Mouse (Mus musculus): ENCODE measurements around the gene Cldn12. TPM values are rescaled to one million over a fixed set of nuclear protein-coding genes. Genes with fewer than 3 reads are reported as not detected.

Cldn12 gene
- total and polyA plus RNA-seq, 2 experiments from 2014 or later: 12.0 to 17.7 TPM

DNA sequence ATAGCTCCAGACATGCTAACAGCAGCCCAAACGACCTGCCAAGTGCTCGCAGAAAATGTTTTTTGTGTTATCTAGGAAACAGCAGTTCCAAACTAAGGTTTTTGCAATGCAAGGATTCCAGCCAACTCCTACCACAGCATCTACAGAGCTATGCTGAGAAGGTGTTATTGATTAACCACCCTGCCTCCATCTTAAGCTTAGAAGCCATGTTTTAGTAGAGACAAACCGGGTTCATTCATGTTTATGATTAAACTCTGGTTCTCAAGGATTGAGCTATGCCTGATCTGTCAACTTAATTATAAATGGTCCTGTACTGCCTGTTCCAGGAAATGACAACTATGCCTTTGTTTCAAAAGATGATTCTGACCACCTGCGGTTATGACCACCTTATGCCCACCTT, 38.6 kb downstream of the Cldn12 start:
- Histone ChIP-seq H3K4me1 (ENCODE audit: insufficient read depth, low read length) (no peaks in the 10 kb centered on the region), H3K27ac (no peak overlapping the region), H3K9me3 (ENCODE audit: low read length) (no peaks in the 10 kb centered on the region), H3K4me3 (ENCODE audit: low read length) (no peak overlapping the region), H3K27me3 (ENCODE audit: insufficient read depth, low read length) (no peaks in the 10 kb centered on the region), H3K9ac (replicated peaks; ENCODE audit: low read length) (no peak overlapping the region), H3K36me3 (ENCODE audit: insufficient read depth, low read length) (no peaks in the 10 kb centered on the region), H3K4me2 (ENCODE audit: low read depth, low read length) (no peak overlapping the region)
- DNase-seq (ENCODE audit: low spot score): no peak
- no peak for TF ChIP-seq CTCF (IDR thresholded peaks at IDR 0.05; ENCODE audit: low read depth)
- ATAC-seq: no peak
- WGBS: 88% methylated on average over 4 of the region's 4 CpGs

DNA sequence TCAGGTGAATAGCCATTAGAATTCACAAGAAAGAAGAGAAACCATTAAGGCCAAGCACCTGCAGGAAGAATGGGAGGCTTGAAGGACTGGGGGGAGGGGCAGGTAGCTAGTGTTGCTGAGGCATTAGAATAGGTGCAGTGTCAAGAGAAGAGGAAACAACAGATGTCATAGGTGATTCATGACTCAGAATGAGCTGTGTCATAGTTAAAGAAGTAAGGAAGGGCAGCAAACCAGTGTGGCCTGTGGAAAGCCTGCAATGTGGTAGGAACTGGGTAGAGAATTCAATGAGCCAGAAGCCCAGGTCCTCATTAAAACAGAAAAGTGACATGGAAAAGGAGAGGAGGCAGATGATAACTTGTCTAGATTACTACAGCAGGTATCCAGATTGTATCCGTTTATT, 49.5 kb downstream of the Cldn12 start:
- TF ChIP-seq CTCF (IDR thresholded peaks at IDR 0.05; ENCODE audit: low read depth): no peak
- Histone ChIP-seq H3K4me3 (ENCODE audit: low read length) (no peak overlapping the region), H3K36me3 (ENCODE audit: insufficient read depth, low read length) (no peaks in the 10 kb centered on the region), H3K9me3 (ENCODE audit: low read length) (no peaks in the 10 kb centered on the region), H3K27ac (no peak overlapping the region), H3K4me1 (ENCODE audit: insufficient read depth, low read length) (no peaks in the 10 kb centered on the region), H3K27me3 (ENCODE audit: insufficient read depth, low read length) (no peaks in the 10 kb centered on the region), H3K4me2 (ENCODE audit: low read depth, low read length) (no peak overlapping the region), H3K9ac (replicated peaks; ENCODE audit: low read length) (no peak overlapping the region)
- 85% methylated on average over 1 of the region's 1 CpGs for WGBS
- no peak for ATAC-seq
- DNase-seq (ENCODE audit: low spot score): no peak

Other genes starting within 250 kb of the Cldn12 start
- 63.1 and 63.9 TPM in 2 replicates for gene Cdk14, start 94.6 kb downstream of the Cldn12 start, total RNA-seq (2014; rRNA removed)
- 50.9 and 53.0 TPM in 2 replicates for gene Cdk14, start 94.6 kb downstream of the Cldn12 start, polyA plus RNA-seq (2015; fragmentation: Nextera tagmentation; extraction: Ambion mirVana)
- gene 1700015F17Rik, start 35.8 kb downstream of the Cldn12 start, total RNA-seq (2014; rRNA removed): not detected in 2 replicates
- gene 1700015F17Rik, start 35.8 kb downstream of the Cldn12 start, polyA plus RNA-seq (2015; fragmentation: Nextera tagmentation; extraction: Ambion mirVana): 0.30 TPM in 1 of 2 replicates, not detected in the other
- 12.3 and 18.4 TPM in 2 replicates for gene Gtpbp10, start 44.6 kb upstream of the Cldn12 start, total RNA-seq (2014; rRNA removed)
- gene Gtpbp10, start 44.6 kb upstream of the Cldn12 start, polyA plus RNA-seq (2015; fragmentation: Nextera tagmentation; extraction: Ambion mirVana): 13.8 and 14.6 TPM in 2 replicates
- gene Gm8773, start 58.8 kb upstream of the Cldn12 start, total RNA-seq (2014; rRNA removed): 6.1 and 9.3 TPM in 2 replicates
- gene Gm8773, start 58.8 kb upstream of the Cldn12 start, polyA plus RNA-seq (2015; fragmentation: Nextera tagmentation; extraction: Ambion mirVana): 8.5 and 10.2 TPM in 2 replicates
- gene Cfap69, start 149.3 kb upstream of the Cldn12 start, total RNA-seq (2014; rRNA removed): 9.8 and 77.8 TPM in 2 replicates
- 8.0 and 9.8 TPM in 2 replicates for gene Cfap69, start 149.3 kb upstream of the Cldn12 start, polyA plus RNA-seq (2015; fragmentation: Nextera tagmentation; extraction: Ambion mirVana)
- gene Steap2, start 179.6 kb upstream of the Cldn12 start, total RNA-seq (2014; rRNA removed): 18.5 and 23.6 TPM in 2 replicates
- gene Steap2, start 179.6 kb upstream of the Cldn12 start, polyA plus RNA-seq (2015; fragmentation: Nextera tagmentation; extraction: Ambion mirVana): 6.7 and 6.8 TPM in 2 replicates
- gene Steap1, start 234.4 kb upstream of the Cldn12 start, total RNA-seq (2014; rRNA removed): 0.43 and 2.6 TPM in 2 replicates
- 4.6 and 4.7 TPM in 2 replicates for gene Steap1, start 234.4 kb upstream of the Cldn12 start, polyA plus RNA-seq (2015; fragmentation: Nextera tagmentation; extraction: Ambion mirVana)